Mouse (Mus musculus) ovary, adult 18-20 months (tissue): ENCODE measurements around the gene Adgrg3.

ENCODE experiments used
- DNase-seq: peaks from one replicate; pipeline ENCODE4 v3.0.0; 2022; ENCODE audit warnings: low spot score, mixed read lengths

Adgrg3 gene

GRCm38 (mm10) chr8:94992996-94993724 is 24.3 kb upstream of the Adgrg3 start:
- no peak for DNase-seq

DNA sequence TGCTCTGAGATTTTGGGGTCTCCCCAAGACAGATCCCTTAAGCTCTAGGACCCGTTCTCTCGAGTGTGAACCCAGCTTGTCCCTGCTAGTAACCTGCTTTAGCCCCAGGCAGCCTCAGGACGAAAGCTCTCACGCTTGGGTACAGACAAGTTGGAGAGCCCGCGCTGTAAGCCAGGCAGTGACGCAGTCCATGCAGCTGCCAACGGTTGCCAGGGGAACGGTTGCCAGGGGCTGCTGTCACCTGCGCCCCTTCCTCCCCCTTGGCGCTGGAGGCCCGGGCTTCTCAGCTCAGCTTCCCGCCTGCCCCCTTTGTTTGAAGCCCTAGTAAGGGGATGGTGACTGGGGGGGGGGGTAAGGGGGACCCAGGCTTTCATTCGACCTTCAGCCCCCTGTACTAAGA is 23.5 kb upstream of the Adgrg3 start:
- peak; percentile 59 for DNase-seq

DNA sequence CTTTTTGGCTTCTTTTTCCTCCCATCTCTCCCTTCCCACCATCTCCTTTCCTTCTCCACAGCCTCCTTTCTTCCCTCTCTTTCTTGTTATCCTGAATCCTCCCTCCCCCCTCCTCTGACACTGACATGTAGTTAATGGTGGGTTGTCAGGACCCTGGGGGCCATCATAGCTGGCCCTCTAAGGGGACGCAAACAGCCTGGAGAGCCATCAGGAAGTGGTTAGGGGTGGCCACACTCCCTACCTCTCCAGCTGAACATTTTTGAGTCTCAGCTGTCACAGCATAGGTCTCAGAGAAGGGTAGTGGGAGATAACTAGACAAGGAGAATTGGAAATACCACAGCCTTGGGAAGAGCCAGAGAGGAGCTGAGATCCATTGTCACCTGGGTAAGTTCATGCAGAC is 23.0 kb upstream of the Adgrg3 start:
- no peak for DNase-seq

GRCm38 (mm10) chr8:94995336-94995893 is 22.1 kb upstream of the Adgrg3 start:
- peak; percentile 91 for DNase-seq

DNA sequence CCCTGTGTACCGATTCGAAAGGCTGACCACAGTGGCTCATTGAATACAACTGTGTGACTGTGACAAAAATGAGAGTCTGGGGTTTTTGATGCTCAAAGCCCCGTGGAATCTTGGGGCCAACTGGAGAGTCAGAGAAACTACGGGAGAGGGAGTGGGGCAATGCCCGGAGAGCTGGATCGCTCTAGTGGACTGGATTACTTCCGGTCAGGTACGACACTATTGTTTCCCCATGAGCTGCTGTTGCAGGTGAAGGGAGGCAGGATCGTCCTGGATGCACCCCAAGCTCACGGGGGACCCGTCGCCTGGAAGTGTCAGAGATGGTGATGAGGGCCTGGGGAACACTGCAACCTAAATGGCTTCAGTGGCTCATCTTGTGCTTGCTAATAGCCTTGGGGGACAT is 21.5 kb upstream of the Adgrg3 start:
- no peak for DNase-seq

DNA sequence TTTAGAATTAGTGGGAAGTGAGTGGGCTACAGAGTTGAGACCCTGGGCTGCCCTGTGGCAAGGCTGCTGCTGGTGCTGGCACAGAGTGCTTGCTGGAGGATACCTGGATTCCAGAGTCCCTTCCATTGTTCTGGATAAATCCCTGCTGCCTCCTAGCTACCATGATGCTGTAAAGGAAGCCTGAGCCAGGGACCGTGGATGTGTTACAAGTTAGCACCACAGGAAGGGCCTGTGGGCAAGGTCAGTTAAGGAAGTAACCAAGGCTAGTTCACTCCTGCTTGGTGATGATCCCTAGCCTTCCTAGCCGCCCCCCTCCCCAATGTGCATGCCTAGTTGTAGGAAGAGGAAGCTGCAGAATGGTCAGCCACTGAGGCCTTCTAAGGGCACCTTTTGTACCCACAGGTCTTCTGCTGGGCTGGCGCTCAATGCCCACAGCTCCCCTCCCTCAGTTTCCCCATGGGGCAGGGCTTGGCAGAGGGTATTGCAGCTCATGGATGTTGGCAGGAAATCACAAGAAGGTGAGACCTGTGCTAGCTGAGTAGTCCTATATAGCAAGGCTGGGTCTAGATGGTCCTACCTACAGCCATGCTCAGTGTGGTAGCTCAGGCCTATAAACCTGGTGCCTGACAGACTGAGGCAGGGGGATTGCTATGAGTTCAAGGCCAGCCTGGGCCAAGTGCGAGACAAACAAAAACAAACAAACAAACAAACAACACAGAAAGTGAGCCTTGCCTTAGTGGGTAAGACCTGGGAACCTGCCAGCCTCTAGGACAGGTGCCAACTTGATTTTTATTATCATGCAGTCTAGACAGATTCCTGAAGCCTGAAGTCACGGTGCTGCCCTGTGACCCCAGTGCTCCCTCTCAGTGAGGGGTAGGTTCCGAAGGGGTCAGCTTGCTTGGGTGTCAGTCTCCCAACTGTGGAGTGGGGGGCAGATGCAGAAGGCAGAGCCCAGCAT is 20.3 kb upstream of the Adgrg3 start:
- DNase-seq = no peak

- DNase-seq = peak; percentile 57
These were observed 19.6 kb upstream of the Adgrg3 start for GRCm38 (mm10) chr8:94997857-94998243.

DNA sequence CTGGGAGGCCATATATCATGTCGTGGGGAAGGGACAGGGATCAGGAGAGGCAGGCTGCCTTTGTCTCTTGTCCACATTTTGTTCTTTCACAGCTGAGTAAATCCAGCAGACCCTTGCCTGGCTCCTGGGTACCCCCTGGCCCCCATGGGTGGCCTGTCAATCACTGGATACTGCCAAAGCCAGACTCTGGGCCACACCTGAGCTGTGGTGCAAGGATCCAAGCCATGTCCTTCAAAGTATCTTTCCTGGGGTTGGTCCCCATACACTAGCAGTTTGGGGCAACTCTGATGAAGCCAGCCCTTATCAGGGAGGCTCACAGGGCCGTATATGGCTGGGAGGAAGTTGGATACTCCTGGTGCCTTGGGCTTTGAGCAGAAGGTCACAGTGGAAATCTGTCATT is 19.1 kb upstream of the Adgrg3 start:
- DNase-seq = no peak

DNA sequence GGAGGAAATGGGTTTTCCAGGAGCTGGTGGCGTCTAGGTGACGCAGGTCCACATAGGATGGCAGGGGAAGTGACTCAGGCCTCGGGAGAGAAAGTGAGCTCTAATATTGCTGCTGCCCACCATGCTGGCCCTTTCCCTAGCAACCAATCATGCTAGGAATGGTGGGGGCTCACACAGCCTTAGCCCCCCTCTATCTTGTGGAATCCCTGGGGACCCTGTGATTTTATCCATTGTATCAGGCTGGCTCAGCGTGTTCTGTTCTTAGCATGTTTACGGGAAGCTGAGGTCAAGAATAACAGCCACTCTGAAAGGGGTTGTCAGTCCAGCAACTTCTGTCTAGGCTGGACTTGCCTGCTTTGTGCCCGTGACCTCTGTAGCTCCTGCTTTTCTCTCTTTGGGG is 18.5 kb upstream of the Adgrg3 start:
- DNase-seq = no peak

GRCm38 (mm10) chr8:94999956-95000355 is 17.5 kb upstream of the Adgrg3 start:
- no peak for DNase-seq

GRCm38 (mm10) chr8:95000684-95001083 is 16.8 kb upstream of the Adgrg3 start:
- peak; percentile 61 for DNase-seq

GRCm38 (mm10) chr8:95001165-95001564 is 16.3 kb upstream of the Adgrg3 start:
- DNase-seq = no peak

DNA sequence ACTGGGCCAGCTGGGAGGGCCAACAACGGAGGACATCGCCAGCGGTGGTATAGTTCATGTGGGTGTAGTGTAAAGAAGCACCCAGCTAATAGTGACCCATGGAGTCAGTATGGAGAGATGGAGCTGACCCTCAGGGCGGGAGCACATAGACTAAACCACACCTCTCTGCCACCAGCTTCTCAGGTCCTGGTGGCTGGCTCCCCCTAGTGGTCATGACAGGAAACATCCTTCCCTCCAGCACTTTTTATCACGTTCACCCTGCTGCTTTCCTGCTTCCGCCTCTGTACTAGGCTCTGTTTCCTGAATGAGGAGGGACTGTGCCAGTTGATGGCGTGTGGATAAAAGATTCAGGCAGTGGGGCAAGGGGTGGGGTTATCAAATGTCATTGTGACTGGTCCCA is 15.8 kb upstream of the Adgrg3 start:
- peak; percentile 47 for DNase-seq

- DNase-seq = no peak
These were observed 15.3 kb upstream of the Adgrg3 start for GRCm38 (mm10) chr8:95002089-95002655.

- no peak for DNase-seq
These were observed 5.0 kb upstream of the Adgrg3 start for GRCm38 (mm10) chr8:95012442-95012919.

- DNase-seq = no peak
These were observed 1.6 kb upstream of the Adgrg3 start for GRCm38 (mm10) chr8:95015866-95016265.

DNA sequence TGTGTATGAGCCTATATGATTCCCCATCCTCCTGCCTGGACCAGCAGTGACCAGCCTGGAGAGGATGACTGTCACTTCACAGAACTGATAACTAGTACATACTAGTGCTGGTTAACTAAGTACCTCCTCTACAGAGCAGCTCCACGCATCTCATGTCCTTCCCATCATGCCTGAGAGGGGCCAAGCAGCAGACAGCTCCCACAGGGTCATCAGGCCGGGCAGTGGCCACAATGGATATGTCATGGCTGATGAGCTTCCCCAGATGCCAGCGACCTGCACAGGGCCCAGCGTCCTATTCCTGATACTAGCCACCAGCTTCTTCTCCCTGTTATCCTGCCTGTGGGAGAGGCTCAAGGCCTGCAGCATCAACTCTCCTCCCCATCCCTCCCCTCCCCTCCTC is 808 bp upstream of the Adgrg3 start:
- no peak for DNase-seq

GRCm38 (mm10) chr8:95017969-95018635 is 610 bp downstream of the Adgrg3 start:
- DNase-seq = no peak

GRCm38 (mm10) chr8:95020293-95020777 is 2.8 kb downstream of the Adgrg3 start:
- no peak for DNase-seq

GRCm38 (mm10) chr8:95020821-95021220 is 3.3 kb downstream of the Adgrg3 start:
- DNase-seq = no peak

DNA sequence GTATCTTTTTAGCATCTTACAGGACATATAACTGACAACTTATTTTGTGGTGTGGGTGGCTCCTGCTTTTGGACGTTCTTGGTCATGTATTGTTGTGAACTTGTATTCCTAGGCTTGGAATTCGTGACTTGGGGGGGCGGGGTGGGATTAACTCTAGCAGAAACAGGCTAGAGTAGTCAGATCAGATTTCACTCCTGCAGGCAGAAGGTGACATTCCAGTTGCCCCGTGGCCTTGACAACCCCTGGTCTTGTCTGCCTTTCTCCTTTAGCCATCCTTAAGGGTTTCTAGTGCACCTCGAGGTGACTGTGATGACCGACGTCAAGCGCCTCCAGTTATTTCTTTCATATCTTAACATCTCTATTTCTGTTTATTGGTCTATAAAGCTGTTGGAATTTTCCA is 5.7 kb downstream of the Adgrg3 start:
- DNase-seq = no peak

DNA sequence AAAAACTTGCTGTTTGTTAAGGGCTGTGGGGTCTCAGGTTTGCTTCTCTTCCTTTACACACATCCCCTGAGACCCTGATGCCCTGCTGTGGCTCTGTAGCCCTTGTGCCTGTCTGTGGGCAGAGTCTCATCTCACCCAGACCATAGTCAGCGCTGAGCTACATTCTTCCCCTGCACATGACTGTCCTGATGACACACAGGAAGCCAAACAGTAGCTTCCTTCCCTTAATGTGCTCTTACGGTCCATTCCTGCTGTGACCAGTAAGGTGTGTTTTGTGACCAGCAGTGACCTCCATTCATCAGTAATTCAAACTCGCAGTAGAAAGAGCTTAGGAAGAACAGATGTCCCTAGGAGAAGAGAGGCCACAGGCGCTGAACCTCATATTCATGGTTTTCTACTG is 6.9 kb downstream of the Adgrg3 start:
- DNase-seq = no peak
